Mouse (Mus musculus) lung, embryonic 16.5 days (tissue): ENCODE measurements around the gene Gtpbp1. TPM values are rescaled to one million over a fixed set of nuclear protein-coding genes. Genes with fewer than 3 reads are reported as not detected.

Experiments used
- ATAC-seq: fragments of 200-750 bp; cut with Nextera tagmentation; 2 replicates; pipeline ENCODE4 v1.8.0; 2017; ENCODE audit warnings: low read depth, mild to moderate bottlenecking, moderate library complexity
- H3K27ac ChIP-seq: fragments of 300-500 bp; sonication (generic); 2 replicates; pipeline ENCODE4 v1.5.1; 2014; ENCODE audit warnings: mild to moderate bottlenecking, control low read depth, low read length
- H3K27me3 ChIP-seq: fragments of 300-500 bp; sonication (generic); 2 replicates; pipeline ENCODE4 v1.6.1; 2014; ENCODE audit warnings: low read depth, low read length, mixed read lengths; ENCODE audit not compliant: control insufficient read depth, insufficient read depth
- H3K36me3 ChIP-seq: fragments of 300-500 bp; sonication (generic); 2 replicates; pipeline ENCODE4 v1.6.1; 2014; ENCODE audit warnings: low read length; ENCODE audit not compliant: control insufficient read depth, insufficient read depth
- H3K4me1 ChIP-seq: fragments of 300-500 bp; sonication (generic); replicated peaks from 2 replicates; pipeline ENCODE4 v1.6.1; 2014; ENCODE audit warnings: low read length, mixed read lengths; ENCODE audit not compliant: control insufficient read depth, insufficient read depth
- H3K4me2 ChIP-seq: fragments of 300-500 bp; sonication (generic); 2 replicates; pipeline ENCODE4 v1.6.1; 2014; ENCODE audit warnings: low read depth, low read length, control low read depth
- H3K4me3 ChIP-seq: fragments of 300-500 bp; sonication (generic); 2 replicates; pipeline ENCODE4 v1.5.1; 2014; ENCODE audit warnings: mild to moderate bottlenecking, low read length, control low read depth
- H3K9ac ChIP-seq: fragments of 300-500 bp; sonication (generic); 2 replicates; pipeline ENCODE4 v1.6.1; 2014; ENCODE audit warnings: low read length, control low read depth
- H3K9me3 ChIP-seq: fragments of 300-500 bp; sonication (generic); 2 replicates; pipeline ENCODE4 v1.6.1; 2016; ENCODE audit warnings: low read length; ENCODE audit not compliant: control insufficient read depth
- WGBS: fragments of 180-500 bp; shearing (Covaris S2); extraction: QIAGEN DNeasy Blood & Tissue Kit; methylation state at CpG from one replicate; pipeline ENCODE4 v1.1.7; 2014; 5-methylcytosine and 5-hydroxymethylcytosine counted together
- polyA plus RNA-seq: library from polyadenylated mRNA; unstranded; fragments of >200 nt; fragmentation: Nextera tagmentation; extraction: Ambion mirVana; gene quantifications from 2 replicates; pipeline ENCODE4 v1.2.1, GENCODE M21; 2015

The Gtpbp1 gene
- polyA plus RNA-seq, 1 experiment from 2014 or later: 30.1 TPM

DNA sequence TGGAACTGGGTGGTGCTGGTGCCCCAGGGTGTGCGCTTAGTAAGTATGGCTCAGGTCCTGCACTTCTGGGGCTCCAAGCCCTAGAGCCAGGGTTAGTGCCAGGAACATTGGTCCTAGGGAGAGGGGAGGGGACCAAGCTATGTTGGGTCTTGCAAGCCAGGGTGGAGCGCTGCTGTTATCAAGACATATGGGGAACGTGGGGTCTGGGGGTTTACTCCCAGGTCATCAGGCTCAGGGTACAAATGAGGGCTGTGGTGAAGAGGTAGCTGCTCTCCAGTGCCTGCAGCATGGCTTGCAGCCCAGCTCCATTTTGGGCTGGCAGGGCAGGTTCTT lies 62.7 kb downstream of the Gtpbp1 start:
- Histone ChIP-seq H3K4me3 (no peak overlapping the region), H3K27me3 (no peaks in the 10 kb centered on the region), H3K27ac (no peak overlapping the region), H3K9me3 (no peaks in the 10 kb centered on the region), H3K4me2 (no peak overlapping the region), H3K4me1 (no peaks in the 10 kb centered on the region), H3K9ac (no peak overlapping the region), H3K36me3 (no peaks in the 10 kb centered on the region)
- 86% methylated on average over 3 of the region's 3 CpGs for WGBS
- peak; percentile 16; the same call in 1 of the 2 replicates for ATAC-seq

DNA sequence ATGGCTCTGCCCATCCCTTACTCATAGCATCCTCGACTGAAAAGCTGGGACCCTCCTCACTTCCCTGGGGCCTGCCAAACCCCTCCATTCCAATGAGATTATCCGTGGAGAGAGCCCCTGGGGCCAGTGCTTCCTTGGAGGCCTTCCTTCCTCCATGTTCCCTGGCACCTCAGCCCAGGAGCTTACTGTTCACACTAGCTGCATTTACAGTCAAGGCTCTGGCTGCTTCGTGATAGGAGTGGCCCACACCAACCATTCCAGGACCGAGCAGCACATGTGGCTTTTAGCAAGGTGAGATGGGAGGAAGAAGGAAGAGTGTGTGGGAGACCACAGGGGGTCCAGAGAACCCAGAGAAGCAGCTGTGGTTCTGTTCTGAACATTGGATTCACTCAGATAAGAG lies 63.2 kb downstream of the Gtpbp1 start:
- Histone ChIP-seq H3K27ac (no peak overlapping the region), H3K27me3 (no peaks in the 10 kb centered on the region), H3K9me3 (no peaks in the 10 kb centered on the region), H3K4me3 (no peak overlapping the region), H3K9ac (no peak overlapping the region), H3K4me2 (no peak overlapping the region), H3K36me3 (no peaks in the 10 kb centered on the region), H3K4me1 (no peaks in the 10 kb centered on the region)
- ATAC-seq: no peak
- 52% methylated on average over 4 of the region's 4 CpGs for WGBS

DNA sequence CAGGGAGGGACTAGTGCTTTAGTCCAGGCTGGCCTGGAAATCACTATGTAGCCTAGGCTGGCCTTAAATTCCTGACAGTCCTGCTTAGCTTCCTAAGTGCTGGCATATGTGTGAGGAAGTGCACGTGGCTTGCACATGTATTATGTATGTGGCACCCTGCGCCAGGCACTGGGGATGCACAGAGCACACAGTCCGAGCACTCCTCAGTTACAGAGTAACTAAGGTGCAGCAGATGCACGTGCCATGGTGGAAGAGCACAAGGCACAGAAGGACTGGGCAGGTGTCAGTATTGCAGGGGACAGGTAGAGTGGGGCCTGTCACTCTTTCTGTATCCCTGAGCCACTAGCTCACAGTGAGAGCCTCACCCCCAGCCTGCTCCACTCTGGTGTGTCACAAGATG lies 64.5 kb downstream of the Gtpbp1 start:
- H3K4me3 ChIP-seq: no peak overlapping the region
- H3K36me3 ChIP-seq: no peaks in the 10 kb centered on the region
- no peaks in the 10 kb centered on the region for H3K9me3 ChIP-seq
- no peak overlapping the region for H3K27ac ChIP-seq
- H3K9ac ChIP-seq: no peak overlapping the region
- ATAC-seq: no peak
- H3K4me2 ChIP-seq: no peak overlapping the region
- H3K4me1 ChIP-seq: no peaks in the 10 kb centered on the region
- 78% methylated on average over 4 of the region's 4 CpGs for WGBS
- H3K27me3 ChIP-seq: no peaks in the 10 kb centered on the region

DNA sequence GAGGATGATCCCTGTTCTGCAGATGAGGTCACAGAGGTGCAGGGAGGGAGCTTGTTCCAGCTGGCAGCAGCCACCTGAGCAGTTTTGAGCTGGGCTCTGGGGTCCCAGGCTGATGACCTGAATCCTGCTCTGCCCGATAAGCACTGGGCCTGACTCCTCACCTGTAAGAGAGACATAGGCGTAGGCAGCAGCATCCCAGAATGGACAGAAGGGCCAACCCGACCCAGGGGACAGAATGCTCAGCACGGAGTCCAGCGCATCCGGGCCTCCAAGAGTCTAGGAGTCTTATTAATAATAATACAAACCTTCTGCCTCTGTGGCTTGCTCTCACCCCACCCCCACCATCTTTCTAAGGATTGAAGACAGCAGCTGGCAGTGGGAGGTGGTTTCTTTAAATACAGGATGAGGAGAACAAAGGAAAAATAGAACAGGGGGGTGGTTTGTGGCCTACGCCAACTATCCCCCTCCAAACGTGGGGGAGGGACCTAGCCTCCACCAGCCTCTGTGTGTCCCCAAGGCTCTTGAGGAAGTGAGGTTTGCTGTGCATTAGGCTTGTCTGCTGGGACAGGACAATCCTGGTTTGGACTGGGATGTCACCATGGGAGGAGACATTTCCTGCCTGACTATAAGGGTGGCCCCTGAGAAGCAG lies 65.5 kb downstream of the Gtpbp1 start:
- Histone ChIP-seq H3K27me3 (no peaks in the 10 kb centered on the region), H3K27ac (no peak overlapping the region), H3K9me3 (no peaks in the 10 kb centered on the region), H3K4me2 (no peak overlapping the region), H3K4me1 (no peaks in the 10 kb centered on the region), H3K4me3 (no peak overlapping the region), H3K9ac (no peak overlapping the region), H3K36me3 (no peaks in the 10 kb centered on the region)
- peak; percentile 67 for ATAC-seq
- WGBS: 52% methylated on average over 8 of the region's 8 CpGs

DNA sequence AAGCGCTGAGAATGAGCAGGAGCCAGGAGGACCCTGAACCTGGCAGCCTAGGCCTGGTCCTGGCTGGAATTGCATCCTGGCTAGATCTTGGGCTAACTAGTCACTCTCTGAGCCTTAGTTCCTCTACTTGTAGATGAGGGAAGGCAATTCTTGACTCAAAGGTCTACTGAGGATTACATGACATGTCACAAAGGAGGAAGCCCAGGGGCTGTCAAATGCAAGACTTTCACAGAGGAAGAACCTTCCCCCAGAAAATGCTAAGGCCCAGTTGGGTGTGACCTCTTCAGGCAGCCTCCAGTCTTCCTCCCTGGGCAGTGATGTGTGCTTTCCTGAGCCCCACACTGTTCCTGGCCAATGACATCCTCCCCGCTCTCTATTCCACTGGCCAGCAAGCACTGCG lies 66.5 kb downstream of the Gtpbp1 start:
- H3K9ac ChIP-seq: no peak overlapping the region
- H3K4me3 ChIP-seq: no peak overlapping the region
- no peak overlapping the region for H3K27ac ChIP-seq
- H3K36me3 ChIP-seq: 0 out of 2 replicates have a peak, but pooled peaks cover 3% of the 10 kb centered on the region
- no peaks in the 10 kb centered on the region for H3K27me3 ChIP-seq
- 91% methylated on average over 3 of the region's 3 CpGs for WGBS
- H3K4me2 ChIP-seq: no peak overlapping the region
- no peaks in the 10 kb centered on the region for H3K4me1 ChIP-seq
- no peak for ATAC-seq
- no peaks in the 10 kb centered on the region for H3K9me3 ChIP-seq

DNA sequence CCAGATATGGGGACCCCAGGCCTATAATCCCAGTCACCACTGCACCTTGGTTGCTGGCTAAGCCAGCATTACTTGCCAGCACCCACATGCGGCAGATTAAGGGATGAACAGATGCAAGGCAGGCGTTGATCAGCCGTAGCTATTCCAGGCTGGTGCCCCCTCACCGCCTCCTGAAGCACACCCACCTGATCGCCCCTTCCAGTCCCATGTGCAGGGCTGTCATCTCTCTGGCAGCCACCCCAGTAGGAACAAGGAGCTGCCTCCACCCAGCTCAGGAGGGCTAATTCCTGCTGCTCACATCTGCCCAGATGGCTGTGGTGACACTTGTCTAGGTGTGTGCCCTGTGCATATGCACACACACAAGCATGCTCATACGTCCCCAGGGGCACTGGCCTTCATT lies 70.3 kb downstream of the Gtpbp1 start:
- WGBS: 86% methylated on average over 6 of the region's 6 CpGs
- H3K4me3 ChIP-seq: no peak overlapping the region
- peaks cover 8% of the 10 kb centered on the region; the same call in 1 of the 2 replicates for H3K36me3 ChIP-seq
- H3K4me2 ChIP-seq: no peak overlapping the region
- H3K27me3 ChIP-seq: no peaks in the 10 kb centered on the region
- no peak overlapping the region for H3K27ac ChIP-seq
- H3K4me1 ChIP-seq: no peaks in the 10 kb centered on the region
- no peak overlapping the region for H3K9ac ChIP-seq
- H3K9me3 ChIP-seq: no peaks in the 10 kb centered on the region
- ATAC-seq: no peak

DNA sequence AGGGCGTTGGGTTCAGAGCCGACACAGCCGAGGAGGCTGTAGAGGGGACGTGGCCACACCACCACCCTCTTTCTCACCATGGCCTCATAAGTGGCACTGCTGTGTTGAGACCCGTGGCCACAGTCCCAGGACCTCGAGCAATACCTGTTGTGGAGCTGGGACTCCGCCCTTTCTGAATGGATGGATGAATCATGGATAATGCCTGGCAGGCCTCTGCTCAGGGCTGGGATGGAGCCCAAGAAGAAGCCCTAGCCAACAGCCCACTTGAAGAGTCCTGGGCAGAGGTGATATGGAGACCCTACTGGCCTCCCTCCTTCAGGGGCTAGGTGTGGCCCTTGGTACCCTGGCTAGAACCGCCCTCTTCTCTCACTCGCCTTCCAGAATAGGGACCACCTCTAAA lies 72.4 kb downstream of the Gtpbp1 start:
- Histone ChIP-seq H3K27ac (no peak overlapping the region), H3K27me3 (no peaks in the 10 kb centered on the region), H3K36me3 (peaks cover 8% of the 10 kb centered on the region; the same call in 1 of the 2 replicates), H3K9ac (no peak overlapping the region), H3K4me2 (no peak overlapping the region), H3K9me3 (no peaks in the 10 kb centered on the region), H3K4me1 (peaks cover 6% of the 10 kb centered on the region), H3K4me3 (no peak overlapping the region)
- ATAC-seq: no peak
- 88% methylated on average over 9 of the region's 9 CpGs for WGBS

DNA sequence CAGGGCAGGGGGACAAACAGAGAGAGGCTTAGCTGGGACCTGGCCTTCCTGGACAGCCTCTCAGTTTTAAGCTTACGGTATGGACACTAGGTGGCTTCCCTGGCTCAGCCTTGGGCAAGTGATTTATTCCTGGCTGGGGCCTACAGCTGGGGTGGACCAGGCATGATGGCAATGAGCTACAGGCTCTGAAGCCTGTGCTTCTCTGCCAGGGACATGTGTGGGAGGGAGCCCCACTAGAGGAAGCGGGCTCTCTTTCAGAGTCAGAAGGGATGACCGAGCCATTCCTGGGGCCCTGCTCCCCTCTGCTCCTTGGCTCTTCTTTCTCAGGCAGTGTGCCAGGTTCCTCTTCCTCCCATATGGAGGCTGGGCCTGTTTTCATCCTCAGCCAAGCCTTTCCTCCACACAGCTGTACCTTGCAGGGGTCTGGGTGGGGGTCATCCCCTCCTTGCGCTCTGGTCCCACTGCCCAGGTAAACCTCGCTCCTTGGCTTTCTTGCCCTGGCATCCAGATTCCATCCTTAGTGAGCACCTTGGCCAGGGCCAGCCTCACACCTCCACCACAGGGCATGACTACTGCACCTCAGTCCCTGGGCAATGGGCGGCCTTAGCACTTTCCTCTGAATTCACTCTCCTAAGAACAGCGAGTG lies 73.1 kb downstream of the Gtpbp1 start:
- no peak overlapping the region for H3K27ac ChIP-seq
- H3K4me2 ChIP-seq: no peak overlapping the region
- no peak overlapping the region for H3K9ac ChIP-seq
- WGBS: 77% methylated on average over 7 of the region's 7 CpGs
- no peak overlapping the region for H3K4me3 ChIP-seq
- H3K36me3 ChIP-seq: peaks cover 8% of the 10 kb centered on the region; the same call in 1 of the 2 replicates
- no peak for ATAC-seq
- H3K9me3 ChIP-seq: no peaks in the 10 kb centered on the region
- H3K27me3 ChIP-seq: no peaks in the 10 kb centered on the region
- H3K4me1 ChIP-seq: peaks cover 9% of the 10 kb centered on the region

DNA sequence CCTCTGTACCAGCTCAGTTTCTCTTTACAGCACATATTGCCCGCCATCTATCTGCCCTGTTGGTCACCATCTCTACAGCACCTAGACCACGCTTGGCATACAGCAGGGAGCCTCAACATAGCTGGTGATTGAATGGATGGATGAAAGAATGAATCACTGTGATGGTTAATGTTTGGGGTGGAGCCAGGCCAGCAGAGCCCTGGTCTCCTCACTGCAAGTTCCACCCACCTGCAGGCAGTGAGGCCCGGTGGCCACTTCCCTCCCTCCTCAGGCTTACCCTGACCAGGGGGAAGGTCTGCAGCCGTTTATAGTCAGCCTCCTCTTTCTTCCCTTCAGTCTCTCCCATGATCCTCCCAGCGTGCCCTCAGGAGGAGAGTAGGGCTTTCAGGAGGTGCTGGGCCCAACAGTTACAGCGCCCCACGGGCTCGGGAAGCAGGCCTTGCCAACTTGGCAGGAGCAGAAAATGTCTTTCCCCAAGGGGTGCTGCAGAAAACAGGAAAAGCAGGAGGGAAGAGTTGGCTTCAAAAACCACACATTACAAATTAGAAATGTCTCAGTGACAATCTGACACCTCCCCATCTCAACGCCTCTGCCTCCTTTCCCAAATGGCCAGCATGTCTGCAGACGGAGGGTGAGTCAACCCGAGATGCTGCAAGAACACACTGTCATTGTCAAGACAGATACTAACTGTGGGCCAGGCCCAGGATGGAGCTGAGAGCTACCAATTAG lies 74.1 kb downstream of the Gtpbp1 start:
- Histone ChIP-seq H3K4me2 (no peak overlapping the region), H3K27ac (no peak overlapping the region), H3K36me3 (peaks cover 8% of the 10 kb centered on the region; the same call in 1 of the 2 replicates), H3K27me3 (no peaks in the 10 kb centered on the region), H3K9me3 (no peaks in the 10 kb centered on the region), H3K9ac (no peak overlapping the region), H3K4me3 (no peak overlapping the region), H3K4me1 (peaks cover 11% of the 10 kb centered on the region)
- WGBS: 72% methylated on average over 11 of the region's 11 CpGs
- no peak for ATAC-seq
